Mouse (Mus musculus) neural tube, embryonic 14.5 days (tissue): ENCODE data around the gene Mia. TPM values are rescaled to one million over a fixed set of nuclear protein-coding genes. Genes with fewer than 3 reads are reported as not detected.
A peak's percentile ranks its signal among the peaks of the same experiment; 100 is the strongest.

Source experiments
- ATAC-seq: fragments of 200-750 bp; cut with Nextera tagmentation; 2 replicates; pipeline ENCODE4 v1.8.0; 2017; ENCODE audit warnings: low read depth, mild to moderate bottlenecking, moderate TSS enrichment, moderate library complexity
- H3K27ac ChIP-seq: fragments of 300-500 bp; sonication (generic); 2 replicates; pipeline ENCODE4 v1.5.1; 2014; ENCODE audit warnings: low read depth, mild to moderate bottlenecking, control low read depth, low read length, moderate library complexity, mixed read lengths
- H3K27me3 ChIP-seq: fragments of 300-500 bp; sonication (generic); 2 replicates; pipeline ENCODE4 v1.6.1; 2014; ENCODE audit warnings: low read length; ENCODE audit not compliant: control insufficient read depth, insufficient read depth
- H3K36me3 ChIP-seq: fragments of 300-500 bp; sonication (generic); 2 replicates; pipeline ENCODE4 v1.6.1; 2014; ENCODE audit warnings: low read length, mixed read lengths; ENCODE audit not compliant: control insufficient read depth, insufficient read depth
- H3K4me1 ChIP-seq: fragments of 300-500 bp; sonication (generic); 2 replicates; pipeline ENCODE4 v1.6.1; 2014; ENCODE audit warnings: low read length; ENCODE audit not compliant: control insufficient read depth, insufficient read depth
- H3K4me2 ChIP-seq: fragments of 300-500 bp; sonication (generic); 2 replicates; pipeline ENCODE4 v1.6.1; 2014; ENCODE audit warnings: mild to moderate bottlenecking, low read depth, low read length, control low read depth
- H3K4me3 ChIP-seq: fragments of 300-500 bp; sonication (generic); 2 replicates; pipeline ENCODE4 v1.5.1; 2014; ENCODE audit warnings: low read depth, low read length, control low read depth, mixed read lengths
- H3K9ac ChIP-seq: fragments of 300-500 bp; sonication (generic); replicated peaks from 2 replicates; pipeline ENCODE4 v1.6.1; 2014; ENCODE audit warnings: low read depth, mild to moderate bottlenecking, control low read depth, low read length, mixed read lengths
- H3K9me3 ChIP-seq: fragments of 300-500 bp; sonication (generic); 2 replicates; pipeline ENCODE4 v1.6.1; 2016; ENCODE audit warnings: low read length; ENCODE audit not compliant: control insufficient read depth
- WGBS: fragments of 180-500 bp; shearing (Covaris S2); extraction: QIAGEN DNeasy Blood & Tissue Kit; methylation state at CpG from one replicate; pipeline ENCODE4 v1.1.7; 2014; 5-methylcytosine and 5-hydroxymethylcytosine counted together
- polyA plus RNA-seq: library from polyadenylated mRNA; unstranded; fragments of >200 nt; fragmentation: Nextera tagmentation; extraction: Ambion mirVana; gene quantifications from 2 replicates; pipeline ENCODE4 v1.2.1, GENCODE M21; 2014

Mia gene
- polyA plus RNA-seq, 1 experiment from 2014 or later = 24.4 TPM

DNA sequence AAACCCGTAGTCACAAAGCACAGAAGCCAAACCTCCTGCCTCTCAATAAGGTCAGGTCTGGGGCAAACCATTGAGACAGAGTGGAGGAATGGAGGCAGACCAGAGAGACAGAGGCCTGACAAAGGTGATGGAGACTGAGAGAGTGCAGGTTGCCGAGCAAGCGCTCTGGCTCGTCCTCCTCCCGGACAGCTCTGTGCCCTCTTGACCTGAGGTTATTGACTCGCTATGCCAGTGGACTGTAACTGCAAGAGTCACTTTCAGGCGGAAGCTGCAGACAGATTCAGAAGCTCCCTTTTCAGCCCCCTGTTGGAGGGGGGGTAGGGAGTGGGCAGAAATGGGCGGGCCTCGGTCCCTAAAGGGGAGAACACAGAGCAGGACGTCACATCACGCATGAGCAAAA, 39.0 kb upstream of the Mia start:
- Histone ChIP-seq H3K4me1 (peaks cover 15% of the 10 kb centered on the region), H3K36me3 (peaks cover 15% of the 10 kb centered on the region; the same call in 1 of the 2 replicates), H3K9ac (no peak overlapping the region), H3K4me3 (no peak overlapping the region), H3K27me3 (no peaks in the 10 kb centered on the region), H3K9me3 (no peaks in the 10 kb centered on the region), H3K4me2 (no peak overlapping the region), H3K27ac (no peak overlapping the region)
- WGBS = 74% methylated on average over 11 of the region's 11 CpGs
- ATAC-seq = no peak

DNA sequence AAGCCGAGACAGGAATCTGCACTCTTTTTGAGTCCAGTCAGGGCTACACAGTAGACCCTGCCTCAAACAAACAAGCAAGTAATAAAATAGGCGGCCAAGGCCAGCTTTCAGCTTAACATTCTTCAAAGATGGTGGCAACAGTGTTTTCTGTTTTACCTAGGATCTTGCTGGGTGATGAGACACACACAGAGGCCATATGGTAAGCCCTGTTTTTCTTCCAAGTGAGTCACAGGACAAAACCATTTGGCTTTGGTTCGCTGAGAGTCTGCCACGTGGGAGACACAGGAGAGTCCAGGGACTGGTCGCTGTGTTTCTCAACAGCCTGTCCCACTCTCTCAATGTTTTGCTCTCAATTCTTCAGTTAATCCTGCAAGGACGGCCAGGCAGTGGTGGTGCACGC, 37.6 kb upstream of the Mia start:
- Histone ChIP-seq H3K27ac (no peak overlapping the region), H3K9ac (no peak overlapping the region), H3K4me2 (no peak overlapping the region), H3K9me3 (no peaks in the 10 kb centered on the region), H3K36me3 (peaks cover 15% of the 10 kb centered on the region; the same call in 1 of the 2 replicates), H3K4me3 (no peak overlapping the region), H3K27me3 (no peaks in the 10 kb centered on the region), H3K4me1 (0 out of 2 replicates have a peak, but pooled peaks cover 2% of the 10 kb centered on the region)
- ATAC-seq = no peak
- WGBS = 87% methylated on average over 7 of the region's 7 CpGs

DNA sequence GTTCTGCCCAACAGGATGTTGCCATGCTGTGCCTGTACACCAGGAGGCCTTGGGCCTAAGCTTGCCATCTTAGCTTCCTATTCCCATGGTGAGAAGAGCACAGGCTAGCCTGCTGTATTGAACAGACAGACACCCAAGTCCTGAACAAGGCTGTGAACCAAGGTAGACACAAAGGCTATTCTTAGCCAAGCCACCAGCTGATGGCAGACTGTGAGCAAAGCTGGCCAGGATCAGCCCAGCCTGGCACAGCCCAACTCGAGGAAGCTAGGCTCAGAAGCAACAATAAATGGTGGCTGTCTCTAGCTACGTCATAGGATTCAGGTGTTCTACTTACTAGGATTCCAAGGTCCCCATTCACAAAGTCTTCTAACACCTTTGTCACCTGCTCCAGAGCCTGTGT, 31.7 kb upstream of the Mia start:
- H3K36me3 ChIP-seq = peaks cover 58% of the 10 kb centered on the region
- 85% methylated on average over 2 of the region's 2 CpGs for WGBS

DNA sequence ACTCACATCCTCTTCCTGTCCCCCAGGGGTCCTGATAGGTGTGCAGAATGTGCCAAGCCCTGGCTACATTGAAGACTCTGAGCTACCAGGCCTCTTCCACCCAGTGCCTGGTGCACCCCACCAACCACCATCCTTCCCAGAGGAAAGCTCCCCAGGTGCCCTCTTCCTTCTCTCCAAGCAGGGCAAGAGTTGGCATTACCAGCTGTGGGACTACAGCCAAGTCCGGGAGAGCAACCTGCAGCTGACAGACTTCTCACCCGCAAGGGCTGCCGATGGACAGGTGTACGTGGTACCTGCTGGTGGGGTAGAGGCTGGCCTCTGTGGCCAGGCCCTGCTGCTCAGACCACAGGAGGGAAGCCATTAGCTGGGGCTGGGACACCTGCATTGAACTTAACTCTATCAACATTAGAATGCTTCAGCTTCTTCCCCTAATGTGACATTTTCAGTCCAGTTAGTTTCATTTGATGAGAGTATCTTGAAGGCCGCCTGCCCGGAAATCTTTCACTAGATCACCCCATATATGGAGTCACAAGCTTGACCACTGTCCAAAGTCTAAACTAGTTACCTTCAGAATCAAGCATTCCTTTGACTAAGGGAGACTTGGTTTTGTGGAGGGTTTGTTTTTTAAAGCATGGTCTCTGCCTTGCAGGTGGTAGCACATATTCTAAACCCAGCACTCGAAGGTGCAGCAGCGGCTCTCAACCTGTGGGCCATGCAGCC, 22.9 kb upstream of the Mia start:
- Histone ChIP-seq H3K27ac (no peak overlapping the region), H3K27me3 (no peaks in the 10 kb centered on the region), H3K36me3 (peaks cover 23% of the 10 kb centered on the region; the same call in 1 of the 2 replicates), H3K9me3 (no peaks in the 10 kb centered on the region), H3K4me1 (no peaks in the 10 kb centered on the region), H3K9ac (no peak overlapping the region), H3K4me2 (no peak overlapping the region), H3K4me3 (no peak overlapping the region)
- 97% methylated on average over 8 of the region's 8 CpGs for WGBS
- ATAC-seq = no peak

More for the DNA sequence above, 31.7 kb upstream of the Mia start:
- Histone ChIP-seq H3K4me2 (no peak overlapping the region), H3K27me3 (no peaks in the 10 kb centered on the region), H3K9me3 (no peaks in the 10 kb centered on the region), H3K4me1 (no peaks in the 10 kb centered on the region), H3K4me3 (no peak overlapping the region), H3K9ac (no peak overlapping the region), H3K27ac (no peak overlapping the region)
- ATAC-seq = no peak

DNA sequence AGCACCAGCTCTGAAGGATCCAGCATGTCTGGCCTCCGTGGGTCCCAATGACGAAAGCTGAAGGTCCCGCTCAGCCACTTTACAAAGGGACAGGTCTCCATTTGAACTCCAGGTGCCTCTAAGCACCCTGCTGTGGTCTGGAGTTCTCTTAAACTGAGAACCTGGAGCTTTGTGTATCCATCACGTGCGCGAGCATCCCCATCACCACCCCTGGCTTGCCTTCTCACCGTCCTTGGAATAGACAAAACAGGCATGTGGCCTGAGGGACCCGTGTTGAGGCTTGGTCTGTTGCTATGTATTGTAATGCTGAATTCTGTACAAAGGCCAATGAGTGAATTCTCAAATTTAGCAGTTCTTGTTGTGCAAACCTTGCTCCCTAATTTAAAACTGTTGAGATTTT, 17.8 kb upstream of the Mia start:
- H3K4me1 ChIP-seq = peaks cover 14% of the 10 kb centered on the region
- no peak overlapping the region for H3K9ac ChIP-seq
- no peak for ATAC-seq
- H3K27me3 ChIP-seq = no peaks in the 10 kb centered on the region
- no peak overlapping the region for H3K27ac ChIP-seq
- 0 out of 2 replicates have a peak, but pooled peaks cover 4% of the 10 kb centered on the region for H3K36me3 ChIP-seq
- no peak overlapping the region for H3K4me2 ChIP-seq
- 95% methylated on average over 8 of the region's 8 CpGs for WGBS
- no peaks in the 10 kb centered on the region for H3K9me3 ChIP-seq
- H3K4me3 ChIP-seq = no peak overlapping the region

DNA sequence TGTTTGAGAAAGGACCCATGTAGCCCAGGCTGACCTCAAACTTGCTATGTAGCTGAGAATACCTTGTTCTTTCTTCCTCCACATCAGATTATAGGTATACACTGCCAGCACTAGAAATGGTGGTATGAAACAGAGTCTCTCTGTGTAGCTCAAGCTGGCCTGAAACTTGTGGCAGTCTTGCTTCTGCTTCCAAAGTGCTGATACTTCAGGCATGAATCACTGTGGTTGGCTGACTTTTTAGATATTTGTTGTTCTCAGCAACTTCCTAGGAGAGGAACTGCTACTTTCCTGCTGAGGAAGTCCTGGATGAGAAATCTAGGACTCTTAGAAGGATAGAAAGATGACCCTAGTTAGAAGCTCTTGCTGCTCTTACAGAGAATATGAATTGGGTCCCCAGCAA, 17.4 kb upstream of the Mia start:
- Histone ChIP-seq H3K4me2 (no peak overlapping the region), H3K9me3 (no peaks in the 10 kb centered on the region), H3K36me3 (0 out of 2 replicates have a peak, but pooled peaks cover 2% of the 10 kb centered on the region), H3K4me1 (peaks cover 18% of the 10 kb centered on the region), H3K27me3 (no peaks in the 10 kb centered on the region), H3K4me3 (no peak overlapping the region), H3K9ac (no peak overlapping the region), H3K27ac (no peak overlapping the region)
- no peak for ATAC-seq

DNA sequence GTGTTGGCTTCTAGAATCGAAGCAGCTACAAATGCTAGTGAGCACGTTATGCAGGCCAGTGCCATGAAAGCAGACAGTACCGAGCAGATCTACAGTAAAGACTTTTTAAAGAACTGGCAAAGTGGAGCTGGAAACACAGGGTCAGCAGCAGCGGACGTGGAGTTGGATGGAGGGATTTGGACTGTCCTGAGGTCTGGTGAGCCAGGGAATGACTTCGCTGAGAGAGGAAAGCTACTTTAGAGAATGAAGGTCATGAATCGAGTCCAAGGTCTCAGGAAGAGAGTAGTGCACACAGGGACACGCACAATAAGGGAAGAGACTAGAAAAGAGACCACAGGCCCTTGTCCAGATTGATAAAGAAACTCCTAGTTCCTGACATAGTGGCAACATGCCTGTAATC, 16.7 kb upstream of the Mia start:
- no peak for ATAC-seq
- Histone ChIP-seq H3K9me3 (no peaks in the 10 kb centered on the region), H3K36me3 (0 out of 2 replicates have a peak, but pooled peaks cover 2% of the 10 kb centered on the region), H3K4me3 (no peak overlapping the region), H3K4me2 (no peak overlapping the region), H3K9ac (no peak overlapping the region), H3K4me1 (peaks cover 18% of the 10 kb centered on the region), H3K27me3 (no peaks in the 10 kb centered on the region), H3K27ac (no peak overlapping the region)
- 93% methylated on average over 8 of the region's 8 CpGs for WGBS

DNA sequence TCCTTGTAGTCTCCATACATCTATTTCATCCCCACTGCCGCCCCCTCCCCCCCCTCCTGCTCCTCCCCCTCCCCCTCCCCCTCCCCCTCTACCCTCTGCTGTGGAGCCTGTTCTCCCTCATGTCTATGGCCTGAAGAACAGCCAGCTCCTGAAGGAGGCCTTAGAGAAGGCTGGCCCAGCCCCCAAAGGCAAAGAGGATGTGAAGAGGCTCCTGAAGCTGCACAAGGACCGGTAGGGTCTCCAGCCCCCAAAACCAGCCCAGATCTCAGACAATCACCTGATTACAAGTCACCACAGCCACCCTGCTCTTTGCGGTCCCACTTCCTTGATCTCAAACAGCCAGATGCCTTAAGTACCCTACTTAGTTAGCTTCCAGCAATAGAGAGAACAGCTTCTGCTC, 16.2 kb upstream of the Mia start:
- Histone ChIP-seq H3K27ac (no peak overlapping the region), H3K4me1 (peaks cover 18% of the 10 kb centered on the region), H3K9me3 (no peaks in the 10 kb centered on the region), H3K9ac (no peak overlapping the region), H3K36me3 (peaks cover 4% of the 10 kb centered on the region), H3K4me3 (no peak overlapping the region), H3K27me3 (no peaks in the 10 kb centered on the region), H3K4me2 (no peak overlapping the region; the same call in 1 of the 2 replicates)
- no peak for ATAC-seq
- WGBS = 86% methylated on average over 3 of the region's 3 CpGs

DNA sequence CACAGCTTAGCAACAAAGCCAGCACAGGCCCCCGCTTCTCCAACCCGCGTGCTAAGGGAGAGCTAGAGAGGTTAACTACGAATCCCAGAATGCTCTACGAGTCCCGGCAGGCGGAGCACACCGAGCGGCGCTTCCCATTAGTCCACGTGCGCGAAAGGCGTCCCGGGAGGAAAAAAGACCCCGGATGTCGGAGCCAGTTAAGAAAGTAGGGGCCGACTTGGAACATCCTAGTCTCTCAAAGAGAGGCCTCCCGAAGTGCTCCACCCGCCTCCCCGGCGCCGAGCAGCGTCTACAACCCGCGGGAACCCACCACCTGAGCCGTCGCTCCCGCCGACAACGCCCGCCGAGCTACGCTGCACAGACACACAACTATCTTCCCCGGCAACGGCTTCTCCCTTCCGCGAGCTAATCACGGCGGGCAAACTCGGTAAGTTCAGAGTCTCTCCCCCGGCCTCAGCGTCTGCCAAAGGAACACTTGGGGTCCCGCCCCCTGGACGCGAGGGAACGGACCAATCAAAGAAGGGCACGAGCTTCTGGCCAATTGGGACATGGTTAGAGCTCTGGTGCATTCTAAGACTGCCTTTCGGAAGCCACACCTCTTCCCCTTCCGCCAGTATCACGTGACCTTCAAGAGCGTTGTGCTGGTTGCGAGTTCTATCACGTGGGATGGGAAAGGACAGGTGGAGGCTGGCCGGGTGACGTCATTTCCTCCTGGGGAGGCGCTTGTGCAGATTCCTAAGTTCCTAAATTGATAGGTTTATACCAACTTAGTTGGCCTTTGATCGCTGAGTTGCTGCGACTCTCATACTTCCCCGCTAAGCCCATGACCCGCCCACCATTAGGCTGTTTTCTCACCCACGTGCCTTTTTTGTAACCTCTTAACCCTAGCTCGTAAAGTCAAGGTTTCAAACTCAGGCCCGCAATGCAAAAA, 15.0 kb upstream of the Mia start, which contains the start of the genes BC024978 and Snrpa:
TSS of gene BC024978 (plus strand) at position 101 of the 931 bp plus-strand sequence.
TSS of gene Snrpa (minus strand) at position 591 of the 931 bp plus-strand sequence.
- H3K4me3 ChIP-seq = peak within 1 kb of the TSS; percentile 79

More for the DNA sequence above, 15.0 kb upstream of the Mia start, which contains the start of the genes BC024978 and Snrpa:
- H3K4me1 ChIP-seq = peaks cover 18% of the 10 kb centered on the region
- H3K27ac ChIP-seq = peak within 1 kb of the TSS; percentile 96
- no peaks in the 10 kb centered on the region for H3K9me3 ChIP-seq
- peak within 1 kb of the TSS; percentile 84 for H3K4me2 ChIP-seq
- ATAC-seq = peak; percentile 99
- H3K27me3 ChIP-seq = no peaks in the 10 kb centered on the region
- H3K9ac ChIP-seq = peak within 1 kb of the TSS; percentile 75
- under 1% methylated on average over 61 of the region's 64 CpGs for WGBS
- peaks cover 16% of the 10 kb centered on the region for H3K36me3 ChIP-seq
